Mouse (Mus musculus) heart, embryonic 14.5 days (tissue): ENCODE results near the gene Rassf2. TPM values are rescaled to one million over a fixed set of nuclear protein-coding genes. Genes with fewer than 3 reads are reported as not detected.

Experiments used
- ATAC-seq: fragments of 200-750 bp; cut with Nextera tagmentation; 2 replicates; pipeline ENCODE4 v1.8.0; 2017; ENCODE audit warnings: low read depth, moderate TSS enrichment; ENCODE audit not compliant: insufficient number of reproducible peaks, insufficient read depth, low FRiP score
- H3K27ac ChIP-seq, 2 experiments: fragments of 200-500 bp in 1 of 2; fragments of 300-500 bp in 1 of 2; sonication (generic) in 1 of 2; replicated peaks in 1 of 2; 2 replicates each; pipeline ENCODE4 v1.5.1; 2012 to 2014; ENCODE audit warnings: low read depth in 2 of 2, low read length in 2 of 2, control low read depth in 1 of 2, mild to moderate bottlenecking in 1 of 2, mixed read lengths in 1 of 2; ENCODE audit not compliant: control insufficient read depth in 1 of 2, insufficient read depth in 1 of 2
- H3K27me3 ChIP-seq: fragments of 300-500 bp; sonication (generic); 2 replicates; pipeline ENCODE4 v1.6.1; 2014; ENCODE audit warnings: mild to moderate bottlenecking, low read length, control low read depth; ENCODE audit not compliant: control insufficient read depth, insufficient read depth
- H3K36me3 ChIP-seq: fragments of 300-500 bp; sonication (generic); 2 replicates; pipeline ENCODE4 v1.6.1; 2014; ENCODE audit warnings: mild to moderate bottlenecking, control low read depth, low read length, mixed read lengths; ENCODE audit not compliant: control insufficient read depth, insufficient read depth
- H3K4me1 ChIP-seq, 2 experiments: fragments of 200-500 bp in 1 of 2; fragments of 300-500 bp in 1 of 2; sonication (generic) in 1 of 2; 2 replicates each; pipeline ENCODE4 v1.6.1; 2012 to 2014; ENCODE audit warnings: low read length in 2 of 2, control low read depth in 1 of 2, mixed read lengths in 1 of 2; ENCODE audit not compliant: control insufficient read depth in 2 of 2, insufficient read depth in 2 of 2
- H3K4me2 ChIP-seq: fragments of 300-500 bp; sonication (generic); 2 replicates; pipeline ENCODE4 v1.6.1; 2014; ENCODE audit warnings: mild to moderate bottlenecking, low read length
- H3K4me3 ChIP-seq, 2 experiments: fragments of 200-500 bp in 1 of 2; fragments of 300-500 bp in 1 of 2; sonication (generic) in 1 of 2; 2 replicates each; pipeline ENCODE4 v1.5.1; 2012 to 2014; ENCODE audit warnings: low read length in 2 of 2, mild to moderate bottlenecking in 2 of 2, control low read depth in 1 of 2, low read depth in 1 of 2, moderate library complexity in 1 of 2; ENCODE audit not compliant: control insufficient read depth in 1 of 2, insufficient read depth in 1 of 2
- H3K9ac ChIP-seq: fragments of 300-500 bp; sonication (generic); 2 replicates; pipeline ENCODE4 v1.6.1; 2014; ENCODE audit warnings: mild to moderate bottlenecking, low read length
- H3K9me3 ChIP-seq: fragments of 300-500 bp; sonication (generic); 2 replicates; pipeline ENCODE4 v1.6.1; 2016; ENCODE audit warnings: low read length, control low read depth; ENCODE audit not compliant: control insufficient read depth
- WGBS: fragments of 180-500 bp; shearing (Covaris S2); extraction: QIAGEN DNeasy Blood & Tissue Kit; methylation state at CpG from one replicate; pipeline ENCODE4 v1.1.7; 2014; 5-methylcytosine and 5-hydroxymethylcytosine counted together
- polyA plus RNA-seq: library from polyadenylated mRNA; unstranded; fragments of >200 nt; fragmentation: Nextera tagmentation; extraction: Ambion mirVana; gene quantifications from 2 replicates; pipeline ENCODE4 v1.2.1, GENCODE M21; 2014

Gene Rassf2
- polyA plus RNA-seq, 1 experiment from 2014 or later: 10.9 TPM

DNA sequence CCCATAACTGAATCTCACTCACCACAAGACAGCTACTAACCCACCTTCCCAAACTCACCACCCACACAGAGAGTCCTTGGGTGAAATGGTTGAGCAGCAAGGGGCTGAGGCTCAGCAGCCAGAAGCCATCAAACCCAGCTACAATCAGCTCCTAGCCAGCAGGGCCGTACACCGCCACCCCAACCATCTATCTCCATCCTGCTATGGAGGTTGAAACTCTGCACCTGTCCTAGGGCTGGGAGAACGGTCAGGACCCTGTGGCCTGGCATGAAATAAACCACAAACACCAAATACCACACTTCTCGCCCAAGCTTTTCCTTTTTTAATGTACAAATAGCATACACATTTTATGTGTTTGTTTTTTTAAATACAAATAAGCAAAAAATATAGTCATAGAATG, 6.0 kb downstream of the Rassf2 start:
- no peak for ATAC-seq
- Histone ChIP-seq H3K9me3 (no peaks in the 10 kb centered on the region), H3K27me3 (peaks cover 7% of the 10 kb centered on the region; the same call in 1 of the 2 replicates), H3K4me1 (peaks cover 10 to 14% of the 10 kb centered on the region in 2 experiments; a peak in 3 of 4 replicates), H3K9ac (no peak overlapping the region), H3K36me3 (no peaks in the 10 kb centered on the region), H3K4me2 (no peak overlapping the region), H3K4me3 (no peak overlapping the region), H3K27ac (no peak overlapping the region)
- WGBS: 84% methylated on average over 4 of the region's 4 CpGs

DNA sequence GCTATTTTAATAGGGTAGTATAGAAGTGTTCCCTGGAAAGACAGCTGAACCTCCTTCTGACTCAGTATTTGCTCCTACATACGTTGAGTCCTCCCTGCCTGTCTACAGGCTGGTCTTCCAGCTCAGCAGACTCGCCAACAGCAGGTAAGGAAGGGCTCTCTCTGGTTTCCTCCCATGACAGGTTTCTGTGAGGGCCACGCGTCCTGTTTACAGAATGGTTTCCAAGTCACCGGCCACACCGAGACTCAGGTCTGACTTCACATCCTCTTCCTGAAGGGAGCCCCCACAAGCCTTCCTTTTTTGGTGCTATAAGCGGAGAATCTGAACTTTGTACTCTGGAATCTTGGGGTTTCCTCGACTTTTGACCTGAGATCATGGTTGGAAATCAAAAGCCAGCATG, 7.4 kb downstream of the Rassf2 start:
- no peaks in the 10 kb centered on the region for H3K36me3 ChIP-seq
- no peak overlapping the region for H3K9ac ChIP-seq
- no peak for ATAC-seq
- WGBS: 70% methylated on average over 8 of the region's 8 CpGs
- H3K27ac ChIP-seq: 0 out of 4 replicates have a peak overlapping the region, but pooled peaks of 1 of the 2 experiments have one; percentile 41
- peaks cover 10 to 20% of the 10 kb centered on the region in 2 experiments for H3K4me1 ChIP-seq
- H3K27me3 ChIP-seq: no peaks in the 10 kb centered on the region
- no peak overlapping the region for H3K4me2 ChIP-seq
- no peaks in the 10 kb centered on the region for H3K9me3 ChIP-seq
- no peak overlapping the region for H3K4me3 ChIP-seq

DNA sequence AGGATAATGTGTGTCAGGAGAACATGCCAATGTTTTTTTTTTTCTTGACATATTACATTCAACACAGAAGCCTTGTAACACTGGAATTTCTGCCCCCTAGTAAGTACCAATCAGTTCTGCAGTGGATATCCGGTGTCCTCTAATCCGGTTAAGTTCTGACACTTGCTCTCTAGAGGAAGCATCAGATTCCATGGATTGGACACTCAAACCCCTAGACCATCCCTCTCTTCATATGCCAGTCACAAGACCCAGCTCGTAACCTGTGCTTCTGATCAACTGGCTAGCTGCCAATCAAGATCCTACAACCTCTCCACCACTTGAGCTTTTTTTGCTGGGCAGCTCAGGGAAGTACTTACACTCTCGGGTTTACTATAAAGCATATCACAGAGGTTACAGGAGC, 8.4 kb downstream of the Rassf2 start:
- peaks cover 13 to 25% of the 10 kb centered on the region in 2 experiments for H3K4me1 ChIP-seq
- no peak overlapping the region for H3K4me2 ChIP-seq
- H3K27ac ChIP-seq: peak overlapping the region in 1 of 2 experiments; percentile 23; a peak in 2 of 4 replicates
- no peak overlapping the region for H3K9ac ChIP-seq
- H3K9me3 ChIP-seq: no peaks in the 10 kb centered on the region
- 48% methylated on average over 4 of the region's 4 CpGs for whole genome bisulfite sequencing
- no peak for ATAC-seq
- no peaks in the 10 kb centered on the region for H3K27me3 ChIP-seq
- H3K36me3 ChIP-seq: no peaks in the 10 kb centered on the region
- no peak overlapping the region for H3K4me3 ChIP-seq

DNA sequence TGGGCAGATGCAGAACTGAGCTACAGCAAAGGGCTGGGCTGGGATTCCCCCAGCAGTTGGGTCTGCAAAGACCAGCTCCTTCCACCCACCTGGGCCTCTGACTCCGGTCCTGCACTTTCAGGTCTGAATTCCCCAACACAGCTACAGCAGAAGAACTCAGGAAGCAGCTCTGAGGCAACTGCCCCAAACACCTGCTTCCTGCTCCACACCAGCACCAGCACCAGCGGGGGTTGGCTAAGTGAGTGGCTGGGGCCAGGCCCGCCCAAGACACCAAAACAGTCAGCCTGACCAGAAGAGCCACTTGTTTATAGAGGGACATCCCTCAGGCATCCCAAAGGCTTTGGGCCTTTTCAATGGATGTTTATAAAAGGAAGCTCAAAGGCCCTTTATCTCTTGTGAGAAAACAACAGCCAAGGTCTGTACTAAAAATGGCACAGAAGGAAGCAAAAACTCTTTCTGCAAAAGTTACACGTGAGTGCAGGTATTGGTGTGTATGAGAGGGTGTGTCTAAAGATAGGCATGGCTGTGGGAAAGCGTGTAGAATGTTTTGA, 9.0 kb downstream of the Rassf2 start:
- Histone ChIP-seq H3K4me2 (no peak overlapping the region), H3K9ac (no peak overlapping the region), H3K4me3 (no peak overlapping the region), H3K36me3 (no peaks in the 10 kb centered on the region), H3K27me3 (no peaks in the 10 kb centered on the region), H3K4me1 (peaks cover 13 to 25% of the 10 kb centered on the region in 2 experiments), H3K9me3 (no peaks in the 10 kb centered on the region), H3K27ac (peak overlapping the region in 1 of 2 experiments; percentile 16; a peak in 1 of 4 replicates)
- ATAC-seq: peak; percentile 52; the same call in 1 of the 2 replicates
- 45% methylated on average over 5 of the region's 5 CpGs for WGBS

DNA sequence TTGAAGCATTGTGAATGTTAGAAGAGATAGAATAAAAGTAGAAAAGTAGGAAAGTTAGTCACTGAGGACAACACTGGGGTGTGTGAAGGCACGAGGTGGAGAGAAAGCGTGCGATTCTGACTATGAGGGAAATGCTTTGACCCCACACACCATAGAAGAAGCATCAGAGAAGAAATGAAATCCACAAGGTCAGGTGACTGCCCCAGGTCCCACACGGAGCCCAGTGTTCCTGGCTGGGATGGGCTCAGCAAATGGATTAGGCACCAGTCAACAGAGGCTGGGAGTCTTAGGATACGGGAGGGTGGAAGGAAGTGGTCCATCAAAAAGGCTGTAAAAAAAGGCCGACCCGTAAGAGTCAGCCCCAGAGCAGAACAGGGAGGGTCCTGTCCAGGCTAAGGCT, 9.6 kb downstream of the Rassf2 start:
- Histone ChIP-seq H3K4me2 (no peak overlapping the region), H3K9ac (no peak overlapping the region), H3K4me3 (no peak overlapping the region), H3K27ac (0 out of 4 replicates have a peak overlapping the region, but pooled peaks of 1 of the 2 experiments have one; percentile 16), H3K27me3 (no peaks in the 10 kb centered on the region), H3K36me3 (no peaks in the 10 kb centered on the region), H3K9me3 (no peaks in the 10 kb centered on the region), H3K4me1 (peaks cover 13 to 25% of the 10 kb centered on the region in 2 experiments)
- ATAC-seq: no peak
- WGBS: 67% methylated on average over 7 of the region's 7 CpGs

DNA sequence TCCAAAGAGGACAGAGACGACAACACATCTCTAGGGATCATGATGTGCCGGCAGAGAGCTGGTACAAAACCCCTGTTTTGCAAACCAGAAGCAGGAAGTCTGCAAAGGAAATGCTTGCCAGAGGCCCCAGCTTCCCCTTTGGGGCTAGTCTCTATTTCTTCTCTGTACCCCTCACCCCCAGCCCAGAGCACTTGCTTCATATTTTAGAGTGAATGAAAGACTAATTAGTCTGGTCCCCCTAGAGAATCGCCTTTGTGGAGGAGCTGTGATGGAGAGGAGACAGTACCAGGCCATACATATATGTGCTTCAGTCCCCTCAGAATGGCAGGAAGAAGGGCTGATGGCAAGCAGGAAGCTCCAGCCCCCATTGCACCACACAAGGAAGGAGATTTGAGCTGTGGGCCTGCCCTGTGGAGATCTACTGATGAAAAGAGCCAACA, 10.7 kb downstream of the Rassf2 start:
- Histone ChIP-seq H3K27me3 (no peaks in the 10 kb centered on the region), H3K36me3 (no peaks in the 10 kb centered on the region), H3K4me3 (no peak overlapping the region), H3K9me3 (no peaks in the 10 kb centered on the region), H3K9ac (no peak overlapping the region), H3K4me2 (no peak overlapping the region), H3K4me1 (peaks cover 13 to 25% of the 10 kb centered on the region in 2 experiments), H3K27ac (peak overlapping the region in 1 of 2 experiments; percentile 33; a peak in 1 of 4 replicates)
- ATAC-seq: no peak
- WGBS: 70% methylated on average over 3 of the region's 3 CpGs

DNA sequence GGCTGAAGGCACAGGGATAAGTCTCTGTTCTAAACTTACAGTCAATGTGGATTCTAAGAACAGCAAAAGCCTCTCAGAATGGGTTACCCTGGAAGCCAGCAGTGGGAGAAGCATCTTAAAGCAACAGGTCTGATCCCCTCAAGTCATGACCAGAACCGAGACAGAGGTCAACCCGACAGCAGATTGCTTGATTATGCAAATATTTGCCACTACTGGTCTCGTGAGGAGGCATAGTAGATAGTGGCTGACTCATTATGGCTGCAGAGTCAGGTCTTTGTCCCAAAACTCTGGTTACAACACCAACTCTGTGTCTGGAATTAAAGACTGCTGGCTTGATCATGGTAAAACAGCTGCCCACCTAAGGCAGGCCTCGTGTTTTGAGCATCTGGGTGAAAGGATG, 11.9 kb downstream of the Rassf2 start:
- ATAC-seq: no peak
- H3K9me3 ChIP-seq: no peaks in the 10 kb centered on the region
- no peak overlapping the region for H3K27ac ChIP-seq
- no peaks in the 10 kb centered on the region for H3K27me3 ChIP-seq
- H3K9ac ChIP-seq: no peak overlapping the region
- H3K36me3 ChIP-seq: no peaks in the 10 kb centered on the region
- 59% methylated on average over 4 of the region's 4 CpGs for WGBS
- peaks cover 13 to 25% of the 10 kb centered on the region in 2 experiments for H3K4me1 ChIP-seq
- H3K4me2 ChIP-seq: no peak overlapping the region
- H3K4me3 ChIP-seq: no peak overlapping the region

DNA sequence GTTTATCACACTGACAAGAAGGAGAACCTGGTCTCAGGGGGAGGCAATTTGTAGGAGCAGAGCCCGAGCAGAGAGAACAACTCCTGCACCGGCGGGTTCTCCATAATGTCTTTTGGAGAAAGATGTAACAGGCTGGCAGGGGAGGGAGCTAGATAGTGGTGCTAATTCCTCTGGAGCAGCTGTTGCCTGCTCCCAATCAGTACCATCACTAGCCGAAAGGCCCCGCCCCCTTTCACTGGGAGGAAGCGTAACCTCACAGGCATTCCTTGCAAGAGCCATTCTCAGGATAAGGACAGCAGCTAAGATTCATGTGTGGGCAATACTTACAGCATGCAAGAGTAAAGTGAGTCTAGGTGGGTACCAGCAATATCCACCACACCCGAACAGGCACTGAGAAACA, 12.4 kb downstream of the Rassf2 start:
- ATAC-seq: no peak; the same call in 1 of the 2 replicates
- Histone ChIP-seq H3K4me3 (no peak overlapping the region), H3K27ac (no peak overlapping the region), H3K4me2 (no peak overlapping the region), H3K27me3 (no peaks in the 10 kb centered on the region), H3K9ac (no peak overlapping the region), H3K9me3 (no peaks in the 10 kb centered on the region), H3K4me1 (peaks cover 13 to 25% of the 10 kb centered on the region in 2 experiments), H3K36me3 (no peaks in the 10 kb centered on the region)
- WGBS: 22% methylated on average over 7 of the region's 7 CpGs
